Mouse (Mus musculus) olfactory bulb, adult 2 months (tissue): ENCODE results near the gene Mmp9. TPM values are rescaled to one million over a fixed set of nuclear protein-coding genes. Genes with fewer than 3 reads are reported as not detected.

Experiments
- H3K27ac ChIP-seq: fragments of 200-500 bp; 2 replicates; pipeline ENCODE4 v1.5.1; 2012; ENCODE audit warnings: low read depth, low read length; ENCODE audit not compliant: insufficient read depth
- H3K4me1 ChIP-seq: fragments of 200-500 bp; 2 replicates; pipeline ENCODE4 v1.6.1; 2012; ENCODE audit warnings: low read length; ENCODE audit not compliant: control insufficient read depth, insufficient read depth
- H3K4me3 ChIP-seq: fragments of 200-500 bp; 2 replicates; pipeline ENCODE4 v1.5.1; 2012; ENCODE audit warnings: mild to moderate bottlenecking, low read depth, low read length, moderate library complexity; ENCODE audit not compliant: insufficient read depth
- CTCF ChIP-seq: fragments of 200-500 bp; IDR thresholded peaks from 2 replicates; pipeline ENCODE4 v1.5.1; 2012; ENCODE audit warnings: low read depth, mild to moderate bottlenecking, low read length, moderate library complexity; ENCODE audit not compliant: insufficient read depth
- POLR2A ChIP-seq: fragments of 200-500 bp; IDR thresholded peaks from 2 replicates; pipeline ENCODE4 v1.6.1; 2012; ENCODE audit warnings: mild to moderate bottlenecking, low read depth, low read length, moderate library complexity; ENCODE audit not compliant: insufficient read depth
- WGBS: fragments of 180-500 bp; shearing (Covaris S2); methylation state at CpG from one replicate; pipeline ENCODE4 v1.1.7; 2018; 5-methylcytosine and 5-hydroxymethylcytosine counted together
- polyA plus RNA-seq: library from polyadenylated mRNA; stranded (reverse); fragments of >200 nt; gene quantifications from 2 replicates; pipeline ENCODE4 v1.2.4, GENCODE M21; 2012; ENCODE audit warnings: low replicate concordance; ENCODE audit not compliant: missing spikeins, insufficient read depth, insufficient read length

Mmp9 gene
- polyA plus RNA-seq, 1 experiment = not detected

DNA sequence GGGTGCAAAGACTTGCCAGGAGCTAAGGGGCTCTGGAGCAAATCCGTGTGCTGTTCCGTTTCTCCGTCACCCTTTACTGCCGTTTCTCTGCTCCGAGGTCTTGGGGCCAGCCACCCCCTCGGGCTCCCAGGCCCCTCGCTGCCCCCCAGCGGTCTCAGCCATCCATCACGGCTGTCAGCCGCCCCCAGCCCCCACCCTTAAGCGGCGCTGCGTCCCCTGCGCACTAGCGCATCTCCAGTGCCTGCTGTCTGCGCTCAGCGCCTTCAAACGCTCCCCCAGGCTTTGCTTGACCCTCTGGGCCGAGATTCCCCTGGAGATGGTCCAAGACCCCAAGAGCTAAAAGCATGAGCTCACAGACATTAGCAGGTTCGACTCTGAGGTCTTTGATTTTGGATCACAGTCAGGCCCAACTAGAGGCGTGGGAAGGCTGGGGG, 28.8 kb downstream of the Mmp9 start:
- Histone ChIP-seq H3K27ac (peak overlapping the region; percentile 88), H3K4me3 (peak overlapping the region; percentile 75), H3K4me1 (peaks cover 44% of the 10 kb centered on the region)
- WGBS = 2% methylated on average over 21 of the region's 21 CpGs
- TF ChIP-seq CTCF (no peak), POLR2A (no peak)

DNA sequence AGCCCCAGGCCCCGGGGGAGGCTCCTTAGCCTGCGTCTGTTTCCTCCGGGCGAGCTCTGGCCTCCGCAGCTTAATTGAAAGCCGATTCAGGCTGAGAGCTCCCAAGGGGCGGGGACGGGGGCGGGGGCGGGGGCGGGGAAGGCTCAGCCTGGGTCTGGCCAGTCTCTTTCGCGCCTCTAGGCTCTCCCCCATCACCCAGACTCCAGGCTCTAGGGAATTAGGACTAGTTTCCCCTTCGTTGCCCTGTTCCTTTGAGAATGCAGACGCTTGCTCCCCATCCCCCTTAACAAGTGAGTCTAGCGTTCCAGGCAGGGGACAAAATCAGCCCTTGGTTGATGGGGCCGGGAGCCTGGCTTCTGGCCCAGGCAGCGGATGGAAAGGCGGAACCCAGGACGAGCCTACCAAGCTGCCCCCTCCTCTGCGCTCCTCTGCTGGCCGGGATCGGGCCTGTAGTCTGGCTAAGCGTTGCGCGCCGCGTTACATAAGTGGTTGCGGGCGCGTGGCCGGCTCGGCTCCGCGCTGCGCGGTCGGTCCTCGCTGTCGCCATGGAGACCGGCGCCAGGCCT, 30.1 kb downstream of the Mmp9 start:
- H3K27ac ChIP-seq = peak overlapping the region; percentile 68
- peak overlapping the region; percentile 75 for H3K4me3 ChIP-seq
- 1% methylated on average over 42 of the region's 42 CpGs for WGBS
- H3K4me1 ChIP-seq = peaks cover 43% of the 10 kb centered on the region
- TF ChIP-seq POLR2A (no peak), CTCF (no peak)

DNA sequence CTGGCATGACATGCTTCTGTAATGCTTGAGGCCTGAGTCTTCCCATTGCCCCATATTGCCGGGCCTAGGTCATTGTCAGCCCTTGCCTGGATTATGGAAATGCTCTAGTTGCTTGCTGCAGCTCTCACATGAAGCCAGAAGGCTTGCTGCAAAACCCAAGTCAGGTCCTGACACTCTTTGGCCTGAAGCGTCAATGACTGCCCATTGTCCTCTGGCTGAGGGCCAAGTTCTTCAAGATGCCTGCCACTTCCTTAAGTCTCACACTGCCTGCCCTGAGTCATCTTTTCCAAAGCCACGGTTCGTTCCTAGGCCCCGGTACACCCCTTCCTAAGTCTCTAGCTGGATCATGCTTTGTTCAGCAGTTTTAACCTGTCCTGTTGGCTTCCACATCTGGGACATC, 32.1 kb downstream of the Mmp9 start:
- Histone ChIP-seq H3K4me1 (peaks cover 47% of the 10 kb centered on the region), H3K27ac (no peak overlapping the region), H3K4me3 (no peak overlapping the region)
- TF ChIP-seq CTCF = no peak
- no peak for TF ChIP-seq POLR2A
- 43% methylated on average over 5 of the region's 5 CpGs for WGBS

DNA sequence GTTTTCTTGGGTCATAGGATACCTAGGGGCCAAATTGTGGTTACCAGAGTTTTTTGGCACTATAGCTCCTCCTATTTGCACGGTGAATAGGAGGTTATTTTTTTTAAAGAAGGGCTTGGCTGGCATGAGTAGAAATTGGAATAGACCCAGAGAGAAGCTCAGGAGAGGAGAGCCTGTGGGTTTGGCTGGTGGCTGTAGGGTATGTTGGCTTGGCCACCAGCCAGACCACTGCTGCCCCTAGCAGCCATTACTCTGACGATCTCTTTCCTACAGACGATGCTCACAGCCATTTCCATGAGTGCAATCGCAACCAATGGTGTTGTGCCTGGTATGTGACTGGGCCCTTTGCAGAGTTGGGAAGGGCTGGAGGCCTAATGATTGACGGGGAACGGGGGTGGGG, 35.0 kb downstream of the Mmp9 start:
- no peak overlapping the region for H3K27ac ChIP-seq
- no peak overlapping the region for H3K4me3 ChIP-seq
- TF ChIP-seq CTCF (no peak), POLR2A (no peak)
- WGBS = 59% methylated on average over 6 of the region's 6 CpGs
- peaks cover 43% of the 10 kb centered on the region for H3K4me1 ChIP-seq

DNA sequence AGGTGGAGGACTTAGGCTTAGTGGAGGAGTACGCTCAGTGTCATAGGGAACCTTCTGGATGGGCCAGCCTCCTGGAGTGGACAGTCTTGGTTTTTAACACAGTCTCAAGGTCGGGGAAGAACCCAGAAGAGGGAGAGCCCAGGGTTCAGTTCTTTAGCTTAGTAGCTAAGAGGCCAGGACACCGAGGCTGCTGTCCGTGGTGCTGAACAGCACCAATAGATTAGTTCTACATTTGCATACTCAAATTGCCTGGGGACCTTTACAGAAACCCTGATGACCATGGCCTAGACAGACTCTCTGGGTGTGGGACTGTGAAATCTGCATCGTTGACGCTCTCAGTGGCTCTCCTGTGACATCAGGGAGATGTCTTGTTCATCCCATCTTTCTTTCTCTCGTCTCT, 39.2 kb downstream of the Mmp9 start:
- WGBS = 40% methylated on average over 7 of the region's 7 CpGs
- Histone ChIP-seq H3K27ac (no peak overlapping the region), H3K4me3 (no peak overlapping the region), H3K4me1 (peaks cover 30% of the 10 kb centered on the region)
- no peak for TF ChIP-seq POLR2A
- no peak for TF ChIP-seq CTCF

DNA sequence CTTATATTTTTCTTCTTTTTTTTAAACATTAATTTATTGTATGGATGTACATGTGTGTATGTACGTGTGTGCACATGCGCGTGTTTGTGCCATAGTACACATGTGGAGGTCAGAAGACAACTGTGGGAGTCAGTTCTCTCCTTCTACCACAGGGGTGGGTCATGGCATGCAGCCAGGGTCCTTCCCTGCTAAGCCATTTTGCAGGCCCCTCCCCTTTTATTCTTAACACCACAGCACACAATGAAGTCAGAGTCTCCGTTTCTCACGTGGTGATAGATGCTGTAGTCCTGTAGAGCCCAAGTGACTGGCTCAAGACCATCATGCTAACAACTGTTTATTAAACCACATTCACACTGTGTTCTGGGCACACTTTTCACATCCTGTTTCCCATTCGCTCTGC, 45.4 kb downstream of the Mmp9 start:
- no peak overlapping the region for H3K4me3 ChIP-seq
- H3K27ac ChIP-seq = no peak overlapping the region
- no peak for TF ChIP-seq CTCF
- TF ChIP-seq POLR2A = no peak
- peaks cover 13% of the 10 kb centered on the region for H3K4me1 ChIP-seq
- 70% methylated on average over 6 of the region's 6 CpGs for WGBS

DNA sequence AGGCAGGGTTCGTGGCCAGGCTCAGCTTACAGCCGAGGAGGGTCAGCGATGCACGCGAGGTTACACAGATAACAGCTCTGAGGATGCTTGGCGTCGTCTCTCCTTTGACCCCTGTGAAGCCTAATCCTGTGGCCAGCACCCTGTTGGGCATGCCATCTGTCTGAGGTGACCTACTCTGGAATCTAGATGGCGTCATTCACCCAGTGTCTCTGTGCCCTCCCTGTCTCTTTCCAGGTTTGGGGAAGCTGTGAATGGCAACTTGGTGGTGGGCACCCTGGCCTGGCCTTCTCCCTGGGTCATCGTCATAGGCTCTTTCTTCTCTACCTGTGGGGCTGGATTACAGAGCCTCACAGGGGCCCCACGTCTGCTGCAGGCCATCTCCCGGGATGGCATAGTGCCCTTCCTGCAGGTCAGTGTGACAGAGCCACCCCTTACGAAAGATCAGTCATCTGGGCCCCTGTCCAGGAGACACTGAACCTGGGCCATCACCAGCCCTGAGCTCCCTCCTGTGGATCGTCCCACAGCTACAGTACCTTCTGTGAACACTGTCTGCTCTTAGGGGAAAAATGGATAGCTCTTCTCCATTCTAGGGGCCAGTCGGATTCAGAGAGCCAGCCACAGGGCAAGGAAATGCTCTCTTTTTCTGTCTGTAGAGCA, 45.9 kb downstream of the Mmp9 start:
- 83% methylated on average over 14 of the region's 14 CpGs for WGBS
- no peak overlapping the region for H3K27ac ChIP-seq
- no peak for TF ChIP-seq POLR2A
- TF ChIP-seq CTCF = no peak

DNA sequence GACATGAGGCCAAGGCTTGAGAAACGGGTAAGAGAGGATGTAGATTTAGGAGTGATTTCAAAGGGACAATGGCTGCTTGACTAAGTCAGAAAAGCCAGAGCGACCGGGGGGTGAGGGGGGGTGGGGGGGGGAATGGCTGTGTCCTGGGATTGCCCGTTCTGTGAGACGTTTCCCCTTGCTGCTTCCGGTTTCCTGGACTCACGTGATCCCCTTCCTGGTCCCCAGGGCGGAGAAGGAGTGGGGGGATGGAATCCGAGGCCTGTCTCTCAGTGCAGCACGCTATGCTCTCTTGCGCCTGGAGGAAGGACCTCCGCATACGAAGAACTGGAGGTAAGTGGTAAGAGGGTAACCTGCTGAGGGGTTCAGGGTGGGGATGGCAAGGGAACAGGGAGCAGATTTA, 48.2 kb downstream of the Mmp9 start:
- Histone ChIP-seq H3K27ac (no peak overlapping the region), H3K4me1 (peaks cover 13% of the 10 kb centered on the region), H3K4me3 (no peak overlapping the region)
- TF ChIP-seq CTCF = no peak
- TF ChIP-seq POLR2A = no peak
- 71% methylated on average over 13 of the region's 13 CpGs for WGBS

More for the DNA sequence above, 45.9 kb downstream of the Mmp9 start:
- H3K4me1 ChIP-seq = peaks cover 11% of the 10 kb centered on the region
- H3K4me3 ChIP-seq = no peak overlapping the region

DNA sequence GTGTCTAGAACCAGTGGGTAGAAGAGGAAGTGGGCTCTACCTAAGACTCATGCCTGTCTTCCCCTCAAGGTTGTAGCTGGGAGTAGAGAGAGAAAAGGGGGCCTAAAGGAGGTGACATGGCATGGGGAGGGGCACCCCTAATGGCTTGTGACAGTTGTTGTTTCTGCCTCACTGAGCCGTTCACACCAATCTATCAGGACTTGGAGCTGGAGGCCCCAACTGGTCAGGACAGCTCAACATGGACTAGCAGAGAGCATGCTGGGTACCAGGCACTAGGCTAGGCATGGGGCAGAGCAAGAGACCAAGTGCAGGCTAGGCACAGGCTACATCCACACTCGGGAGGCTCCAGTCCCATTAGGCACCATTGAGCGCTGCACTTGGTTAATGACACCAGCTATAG, 50.5 kb downstream of the Mmp9 start:
- no peak overlapping the region for H3K4me3 ChIP-seq
- H3K4me1 ChIP-seq = peaks cover 37% of the 10 kb centered on the region
- TF ChIP-seq CTCF (no peak), POLR2A (no peak)
- no peak overlapping the region for H3K27ac ChIP-seq
- WGBS = 72% methylated on average over 3 of the region's 3 CpGs

DNA sequence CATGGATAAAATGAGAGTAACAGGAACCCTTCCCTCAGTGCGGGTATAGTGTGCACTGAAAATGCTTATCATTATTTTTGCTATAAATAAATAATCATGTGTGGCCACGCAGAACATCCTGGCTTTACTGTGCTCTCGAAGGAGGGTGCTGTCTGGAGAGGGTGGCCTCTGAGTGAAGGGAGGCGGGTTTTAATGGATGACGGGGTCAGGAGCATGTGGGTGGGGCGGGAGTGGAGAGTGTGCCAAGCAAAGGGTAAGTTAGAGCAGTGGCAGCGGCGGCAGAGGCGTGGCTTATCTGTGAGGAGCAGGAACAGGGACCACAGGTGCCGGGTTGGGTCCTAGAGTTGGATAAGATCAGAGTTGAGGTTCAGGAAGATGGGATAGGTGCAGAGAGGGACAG, 51.2 kb downstream of the Mmp9 start:
- Histone ChIP-seq H3K4me1 (peaks cover 40% of the 10 kb centered on the region), H3K27ac (no peak overlapping the region), H3K4me3 (no peak overlapping the region)
- TF ChIP-seq POLR2A = no peak
- no peak for TF ChIP-seq CTCF
- WGBS = 42% methylated on average over 10 of the region's 10 CpGs

DNA sequence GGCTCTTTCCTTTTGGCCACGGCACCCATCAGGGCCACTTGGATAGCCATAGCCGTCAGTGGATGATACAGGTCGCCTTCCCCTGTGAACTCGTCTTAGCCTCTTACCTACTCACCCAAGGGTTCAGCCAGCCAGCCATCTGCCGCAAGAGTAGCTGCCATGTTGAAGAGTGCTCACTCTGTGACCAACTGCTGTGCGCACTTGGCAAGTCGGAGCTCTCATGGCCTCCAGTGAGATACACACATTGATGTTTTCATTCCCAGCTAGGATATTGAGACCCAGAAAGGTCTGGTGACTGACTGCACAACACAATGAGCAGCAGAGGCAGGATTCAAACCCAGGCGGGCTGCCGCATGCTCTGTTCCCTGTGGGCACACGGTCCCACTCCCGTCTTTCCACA, 53.6 kb downstream of the Mmp9 start:
- 77% methylated on average over 11 of the region's 11 CpGs for WGBS
- Histone ChIP-seq H3K4me1 (peaks cover 62% of the 10 kb centered on the region), H3K27ac (0 out of 2 replicates have a peak overlapping the region, but pooled peaks have one; percentile 27), H3K4me3 (no peak overlapping the region)
- TF ChIP-seq CTCF (no peak), POLR2A (no peak)
